Mouse (Mus musculus): ENCODE measurements around the gene Ppat.
A peak's percentile ranks its signal among the peaks of the same experiment; 100 is the strongest.

The Ppat gene

DNA sequence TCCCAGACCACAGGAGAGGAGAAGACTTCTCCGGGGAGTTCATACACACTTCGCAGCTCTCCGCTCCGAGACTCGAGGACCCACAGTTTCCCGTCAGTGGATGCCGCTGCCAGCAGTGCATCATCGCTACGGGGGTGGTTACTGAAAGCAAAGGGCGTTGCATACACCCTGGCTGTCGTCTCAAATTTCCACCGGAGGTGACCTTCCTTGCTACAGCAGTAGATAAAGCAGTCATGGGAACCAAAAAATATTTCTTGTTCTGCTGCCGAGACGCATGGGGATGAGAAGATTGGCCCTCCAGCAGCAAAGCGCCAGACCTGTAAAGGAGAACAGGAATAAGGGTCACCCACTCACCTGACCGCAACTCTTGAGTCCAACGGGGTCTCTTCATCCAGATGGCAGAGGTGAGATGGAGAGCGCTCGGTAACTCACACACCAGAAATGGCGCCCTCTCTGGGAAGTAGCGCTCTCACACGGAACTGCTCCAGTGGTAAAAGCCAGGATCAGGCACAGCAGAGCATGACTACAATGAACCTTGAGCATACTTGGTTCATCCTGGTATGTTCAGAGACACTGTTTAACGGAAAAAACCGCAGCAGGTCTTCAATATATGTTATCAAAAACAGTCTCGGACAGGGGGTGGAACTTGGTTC is 75.1 kb downstream of the Ppat start:
- no peak for DNase-seq (ENCODE audit: low read depth, low spot score)

DNA sequence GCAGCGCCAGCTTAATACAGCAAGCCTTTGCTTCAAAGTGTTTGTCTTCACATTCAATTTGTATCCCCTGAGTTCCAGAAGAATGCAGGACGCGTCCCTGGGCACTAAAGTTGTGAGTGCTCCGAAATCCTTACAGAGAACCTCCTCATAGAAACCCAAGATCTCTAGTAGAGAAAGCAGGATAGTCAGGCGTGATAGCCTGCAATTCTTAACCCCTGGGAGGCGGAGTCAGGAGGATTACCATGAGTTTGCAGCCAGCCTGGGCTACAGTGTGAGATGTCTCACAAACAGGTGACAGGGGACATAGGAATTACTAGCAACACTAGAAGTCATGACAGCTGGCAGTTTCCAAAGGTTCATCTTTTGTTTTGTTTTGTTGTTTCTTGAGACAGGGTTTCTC is 81.8 kb downstream of the Ppat start:
- DNase-seq (ENCODE audit: low read depth, low spot score): no peak

DNA sequence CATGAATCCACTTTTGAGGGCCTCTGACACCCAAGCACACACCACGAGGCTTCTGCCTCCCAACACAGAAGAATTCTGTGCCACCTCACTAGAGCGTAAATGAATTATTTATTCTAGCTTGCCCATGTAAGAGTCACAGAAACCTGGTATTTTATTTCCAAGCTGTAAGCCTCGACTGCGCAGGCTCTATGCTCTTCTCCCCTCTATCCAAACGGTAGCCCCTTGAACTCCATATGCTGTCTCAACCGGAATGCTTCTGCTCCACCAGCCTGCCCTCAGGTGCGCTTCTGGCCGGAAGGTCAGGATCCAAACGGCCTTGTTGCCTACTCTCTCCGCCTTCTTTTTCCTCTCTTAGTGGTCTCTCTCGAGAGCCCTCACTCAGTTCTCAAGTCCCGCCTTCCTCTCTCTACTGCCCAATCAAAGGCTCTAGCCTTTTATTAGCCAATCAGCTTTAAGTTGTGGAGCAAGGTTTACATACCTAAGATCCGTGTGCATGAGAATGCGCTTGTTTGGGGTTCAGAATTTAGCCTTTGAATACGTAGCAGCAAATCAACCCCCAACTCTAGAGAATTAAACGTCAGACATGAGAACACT is 82.6 kb downstream of the Ppat start:
- peak; percentile 53 for DNase-seq (ENCODE audit: low read depth, low spot score)

DNA sequence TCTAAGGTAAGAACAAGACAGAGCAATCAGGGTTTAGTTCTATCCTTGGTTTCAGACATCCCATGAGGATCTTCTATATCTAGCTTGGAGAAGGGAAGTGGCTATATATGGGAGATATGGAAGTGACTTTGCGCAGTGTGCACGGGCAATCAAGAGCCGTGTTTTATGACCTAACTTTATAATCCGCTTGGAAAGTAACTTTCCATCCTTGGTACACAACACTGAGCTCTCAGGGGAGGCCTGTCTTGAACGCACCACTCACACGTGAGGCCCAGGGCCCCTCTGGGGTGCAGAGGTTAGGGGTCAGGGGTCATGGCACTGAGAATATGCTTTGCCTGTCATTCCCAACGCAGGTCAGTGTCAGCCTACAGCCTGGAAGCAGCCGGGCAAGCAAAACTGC is 84.6 kb downstream of the Ppat start:
- no peak for DNase-seq (ENCODE audit: low read depth, low spot score)
